Mouse (Mus musculus): ENCODE results near the gene B3gnt4. TPM values are rescaled to one million over a fixed set of nuclear protein-coding genes. Genes with fewer than 3 reads are reported as not detected.

B3gnt4 gene
- total RNA-seq, 2 experiments from 2014 or later = 0.48 to 0.56 TPM

DNA sequence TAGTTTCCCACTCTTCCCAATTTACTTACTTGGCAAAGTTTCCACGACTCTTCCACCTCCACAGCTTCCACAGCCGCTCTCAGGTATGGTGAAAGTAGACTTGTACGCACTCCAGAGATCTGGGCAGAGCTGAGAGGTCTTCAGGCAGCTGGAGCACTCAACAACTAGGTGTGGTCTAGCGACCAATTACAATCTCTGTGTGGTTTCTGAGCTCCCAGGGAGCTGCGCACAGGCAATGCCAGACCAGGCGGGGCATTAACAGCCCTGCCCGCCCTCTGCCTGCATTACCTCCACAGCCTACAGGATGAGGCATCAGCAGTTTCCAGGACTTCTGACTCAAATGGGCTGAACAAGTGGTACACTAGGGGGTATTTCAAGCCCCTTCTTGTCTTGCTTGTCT, 15.0 kb downstream of the B3gnt4 start, which contains the start of gene Gm49027:
Gene Gm49027, minus strand, starts transcription at position 208 of the 400 bp plus-strand sequence.
- DNase-seq (ENCODE audit: low spot score in 2 of 2) = peak in 1 of 2 experiments; percentile 2

- DNase-seq (ENCODE audit: low spot score in 2 of 2) = peak in 1 of 2 experiments; percentile 0
Observed at GRCm38 (mm10) chr5:123525916-123526495, 15.7 kb downstream of the B3gnt4 start.

- peak in 1 of 2 experiments; percentile 1 for DNase-seq (ENCODE audit: low spot score in 2 of 2)
Observed at GRCm38 (mm10) chr5:123528641-123529040, 18.4 kb downstream of the B3gnt4 start.

- peak in 1 of 2 experiments; percentile 0 for DNase-seq (ENCODE audit: low spot score in 2 of 2)
Observed at GRCm38 (mm10) chr5:123530056-123530455, 19.8 kb downstream of the B3gnt4 start.

DNA sequence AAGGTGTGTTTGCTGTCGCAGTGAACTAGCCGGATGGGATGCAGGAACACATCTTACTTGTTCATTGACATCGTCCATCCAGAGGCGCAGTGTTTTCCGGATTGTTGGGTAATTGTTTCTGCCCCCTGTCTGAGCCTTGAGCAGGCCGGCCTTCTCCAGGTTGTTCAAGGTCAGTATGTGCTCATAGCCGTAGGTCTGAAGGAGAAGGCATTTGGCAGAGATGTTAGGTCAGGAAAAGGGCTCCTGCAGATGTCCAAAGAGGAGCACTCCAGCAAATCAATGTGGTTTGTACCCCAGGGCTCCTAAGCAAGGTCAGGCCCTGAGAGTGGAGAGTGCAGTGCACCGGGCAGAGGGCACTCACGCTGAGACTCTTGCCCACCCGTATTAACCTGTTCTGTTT, 23.5 kb downstream of the B3gnt4 start:
- no peak for DNase-seq (ENCODE audit: low spot score in 2 of 2)

- DNase-seq (ENCODE audit: low spot score in 2 of 2) = no peak
Observed at GRCm38 (mm10) chr5:123555693-123556092, 45.4 kb downstream of the B3gnt4 start.

DNA sequence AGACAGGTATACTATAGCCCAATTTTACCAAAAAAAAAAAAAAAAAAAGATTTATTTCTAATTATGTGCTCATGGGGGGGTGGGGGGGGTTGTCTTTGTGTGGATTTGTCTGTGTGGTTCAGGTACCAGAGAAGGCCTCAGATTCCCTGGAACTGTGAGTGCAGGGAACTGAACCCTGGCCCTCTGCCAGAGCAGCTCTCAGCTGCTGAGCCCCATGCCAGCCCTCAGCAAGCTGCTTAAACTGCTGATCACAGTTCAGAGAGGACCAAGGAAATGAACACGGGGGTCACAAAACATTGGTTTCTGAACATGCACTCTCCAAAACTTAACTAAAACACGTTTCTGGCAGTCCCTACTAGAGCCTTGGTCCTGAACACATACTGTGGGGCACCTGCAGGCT, 46.2 kb downstream of the B3gnt4 start:
- no peak for DNase-seq (ENCODE audit: low spot score in 2 of 2)

GRCm38 (mm10) chr5:123559588-123559987, 49.3 kb downstream of the B3gnt4 start:
- DNase-seq (ENCODE audit: low spot score in 2 of 2) = no peak

DNA sequence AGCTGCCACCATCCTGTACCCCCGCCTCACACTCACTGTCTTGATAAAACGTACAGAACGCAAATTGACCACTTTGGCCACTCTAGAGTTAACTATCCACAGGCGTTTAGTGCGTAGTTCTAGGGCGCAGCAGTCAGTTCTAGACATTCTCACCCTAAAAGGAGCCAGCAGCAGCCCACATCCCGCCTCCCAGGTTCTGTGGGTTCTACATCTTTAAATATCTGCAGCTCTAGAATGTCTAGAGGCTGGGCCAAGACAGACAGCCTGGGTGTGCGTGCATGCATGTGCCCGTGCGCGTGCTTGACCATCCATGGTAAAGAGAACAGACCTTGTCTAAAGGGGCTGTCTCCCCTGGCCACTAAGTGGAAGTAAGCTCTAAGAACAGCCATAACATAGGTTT, 50.9 kb downstream of the B3gnt4 start:
- DNase-seq (ENCODE audit: low spot score in 2 of 2) = no peak

Small RNA genes lying within 50 kb of the gene (microRNA-seq; reads per million reads assigned to microRNA genes)
- gene Mir7647 = not detected

Other genes with a start within 250 kb of the B3gnt4 start
- 10 to 100 TPM; 21.8 to 29.2 TPM for gene Bcl7a, start 166.6 kb upstream of the B3gnt4 start, total RNA-seq (2021)
- gene Mlxip, start 115.7 kb upstream of the B3gnt4 start, total RNA-seq (2021) = 10 to 100 TPM; 30.2 to 35.1 TPM
- gene Lrrc43, start 21.2 kb upstream of the B3gnt4 start, total RNA-seq (2021) = not detected
- not detected for gene Il31, start 21.0 kb upstream of the B3gnt4 start, total RNA-seq (2021)
- 10 to 100 TPM; 91.8 to 92.2 TPM for gene Diablo, start 13.7 kb downstream of the B3gnt4 start, total RNA-seq (2021)
- 10 to 100 TPM; 22.5 to 31.9 TPM for gene Gm49027, start 15.0 kb downstream of the B3gnt4 start, total RNA-seq (2021)
- 10 to 100 TPM; 53.5 to 55.4 TPM for gene Vps33a, start 62.6 kb downstream of the B3gnt4 start, total RNA-seq (2021)
- 10 to 100 TPM; 61.1 to 69.9 TPM for gene Clip1, start 174.2 kb downstream of the B3gnt4 start, total RNA-seq (2021)
- gene Zcchc8, start 210.6 kb downstream of the B3gnt4 start, total RNA-seq (2021) = 10 to 100 TPM; 63.1 to 69.9 TPM
- gene Rsrc2, start 239.0 kb downstream of the B3gnt4 start, total RNA-seq (2021) = 100 to 1,000 TPM in 1 of 2 experiments, 10 to 100 TPM in 1; 98.7 to 101 TPM
- gene Kntc1, start 239.3 kb downstream of the B3gnt4 start, total RNA-seq (2021) = 10 to 100 TPM; 14.3 to 22.3 TPM